Mouse (Mus musculus) limb, embryonic 14.5 days (tissue): ENCODE data around the gene Spry1. TPM values are rescaled to one million over a fixed set of nuclear protein-coding genes. Genes with fewer than 3 reads are reported as not detected.

Experiments
- ATAC-seq: fragments of 200-750 bp; cut with Nextera tagmentation; 2 replicates; pipeline ENCODE4 v1.8.0; 2017; ENCODE audit warnings: low read depth, moderate number of reproducible peaks, moderate TSS enrichment; ENCODE audit not compliant: low FRiP score
- DNase-seq: peaks from one replicate; pipeline ENCODE4 v3.0.0-alpha.2; 2015; ENCODE audit warnings: low spot score
- H3K27ac ChIP-seq: fragments of 300-500 bp; sonication (generic); replicated peaks from 2 replicates; pipeline ENCODE4 v1.5.1; 2014; ENCODE audit warnings: low read depth, mild to moderate bottlenecking, low read length, moderate library complexity, mixed read lengths
- H3K27me3 ChIP-seq: fragments of 300-500 bp; sonication (generic); 2 replicates; pipeline ENCODE4 v1.6.1; 2014; ENCODE audit warnings: low read length, mixed read lengths; ENCODE audit not compliant: control insufficient read depth, insufficient read depth
- H3K36me3 ChIP-seq: fragments of 300-500 bp; sonication (generic); 2 replicates; pipeline ENCODE4 v1.6.1; 2014; ENCODE audit warnings: mild to moderate bottlenecking, low read length, moderate library complexity, mixed read lengths; ENCODE audit not compliant: control insufficient read depth, insufficient read depth
- H3K4me1 ChIP-seq: fragments of 300-500 bp; sonication (generic); 2 replicates; pipeline ENCODE4 v1.6.1; 2014; ENCODE audit warnings: antibody characterized with exemption, low read length, mixed read lengths; ENCODE audit not compliant: control insufficient read depth, insufficient read depth
- H3K4me2 ChIP-seq: fragments of 300-500 bp; sonication (generic); replicated peaks from 2 replicates; pipeline ENCODE4 v1.6.1; 2014; ENCODE audit warnings: low read depth, mild to moderate bottlenecking, low read length, moderate library complexity; ENCODE audit not compliant: severe bottlenecking
- H3K4me3 ChIP-seq: fragments of 300-500 bp; sonication (generic); replicated peaks from 2 replicates; pipeline ENCODE4 v1.5.1; 2014; ENCODE audit warnings: low read length
- H3K9ac ChIP-seq: fragments of 300-500 bp; sonication (generic); 2 replicates; pipeline ENCODE4 v1.6.1; 2014; ENCODE audit warnings: mild to moderate bottlenecking, low read depth, low read length, moderate library complexity; ENCODE audit not compliant: severe bottlenecking
- H3K9me3 ChIP-seq: fragments of 300-500 bp; sonication (generic); 2 replicates; pipeline ENCODE4 v1.6.1; 2016; ENCODE audit warnings: low read length; ENCODE audit not compliant: control insufficient read depth
- POLR2A ChIP-seq: fragments of 200-500 bp; IDR thresholded peaks from 2 replicates; pipeline ENCODE4 v1.8.0; 2012; ENCODE audit warnings: inconsistent platforms, mild to moderate bottlenecking, moderate library complexity, borderline replicate concordance; ENCODE audit not compliant: insufficient read depth, insufficient read length; ENCODE audit errors: extremely low read depth
- WGBS: fragments of 180-500 bp; shearing (Covaris S2); extraction: QIAGEN DNeasy Blood & Tissue Kit; methylation state at CpG from one replicate; pipeline ENCODE4 v1.1.7; 2014; 5-methylcytosine and 5-hydroxymethylcytosine counted together
- polyA plus RNA-seq, 2 experiments: library from polyadenylated mRNA; depleted of rRNA in 1 of 2; stranded (reverse) in 1 of 2; unstranded in 1 of 2; fragments of >200 nt; fragmentation: Nextera tagmentation in 1 of 2; extraction: Ambion mirVana in 1 of 2; gene quantifications; 2 replicates each; pipeline versions ENCODE4 v1.2.1 to v1.2.3; 2012 to 2014

Gene Spry1
- polyA plus RNA-seq, 2 experiments: 23.6 to 57.1 TPM

GRCm38 (mm10) chr3:37602890-37603289 is 36.9 kb upstream of the Spry1 start:
- no peak for ATAC-seq
- WGBS: 85% methylated on average over 7 of the region's 7 CpGs
- no peak overlapping the region for H3K27ac ChIP-seq
- DNase-seq: no peak
- H3K4me3 ChIP-seq: no peak overlapping the region
- no peaks in the 10 kb centered on the region for H3K36me3 ChIP-seq
- no peak overlapping the region for H3K4me2 ChIP-seq
- no peaks in the 10 kb centered on the region for H3K9me3 ChIP-seq
- H3K27me3 ChIP-seq: no peaks in the 10 kb centered on the region
- no peaks in the 10 kb centered on the region for H3K4me1 ChIP-seq
- H3K9ac ChIP-seq: no peak overlapping the region
- no peak for TF ChIP-seq POLR2A

GRCm38 (mm10) chr3:37603541-37603940 is 36.2 kb upstream of the Spry1 start:
- Histone ChIP-seq H3K9me3 (no peaks in the 10 kb centered on the region), H3K9ac (no peak overlapping the region), H3K4me3 (no peak overlapping the region), H3K27ac (no peak overlapping the region), H3K4me2 (no peak overlapping the region), H3K36me3 (no peaks in the 10 kb centered on the region), H3K27me3 (no peaks in the 10 kb centered on the region), H3K4me1 (no peaks in the 10 kb centered on the region)
- WGBS: 69% methylated on average over 3 of the region's 3 CpGs
- ATAC-seq (no peak), DNase-seq (no peak)
- no peak for TF ChIP-seq POLR2A

GRCm38 (mm10) chr3:37604976-37605875 is 34.5 kb upstream of the Spry1 start:
- Histone ChIP-seq H3K36me3 (no peaks in the 10 kb centered on the region), H3K27me3 (no peaks in the 10 kb centered on the region), H3K9ac (no peak overlapping the region), H3K4me2 (no peak overlapping the region), H3K4me3 (no peak overlapping the region), H3K9me3 (no peaks in the 10 kb centered on the region), H3K4me1 (no peaks in the 10 kb centered on the region), H3K27ac (peak overlapping the region; percentile 1; the same call in 1 of the 2 replicates)
- ATAC-seq (peak; percentile 37; the same call in 1 of the 2 replicates), DNase-seq (no peak)
- no peak for TF ChIP-seq POLR2A
- 62% methylated on average over 13 of the region's 13 CpGs for WGBS

GRCm38 (mm10) chr3:37605876-37606238 is 33.9 kb upstream of the Spry1 start:
- TF ChIP-seq POLR2A: no peak
- Histone ChIP-seq H3K4me3 (no peak overlapping the region), H3K27me3 (no peaks in the 10 kb centered on the region), H3K9me3 (no peaks in the 10 kb centered on the region), H3K4me1 (no peaks in the 10 kb centered on the region), H3K4me2 (no peak overlapping the region), H3K36me3 (no peaks in the 10 kb centered on the region), H3K27ac (no peak overlapping the region), H3K9ac (no peak overlapping the region)
- WGBS: 85% methylated on average over 10 of the region's 10 CpGs
- DNase-seq (no peak), ATAC-seq (no peak)

GRCm38 (mm10) chr3:37608926-37609325 is 30.8 kb upstream of the Spry1 start:
- no peak overlapping the region for H3K27ac ChIP-seq
- no peak overlapping the region for H3K4me2 ChIP-seq
- H3K36me3 ChIP-seq: no peaks in the 10 kb centered on the region
- H3K9ac ChIP-seq: no peak overlapping the region
- 87% methylated on average over 4 of the region's 4 CpGs for WGBS
- no peaks in the 10 kb centered on the region for H3K9me3 ChIP-seq
- no peaks in the 10 kb centered on the region for H3K27me3 ChIP-seq
- H3K4me1 ChIP-seq: no peaks in the 10 kb centered on the region
- H3K4me3 ChIP-seq: no peak overlapping the region
- ATAC-seq: no peak
- no peak for TF ChIP-seq POLR2A
- DNase-seq: no peak
